Mouse (Mus musculus): ENCODE data around the gene Olfr1312. TPM values are rescaled to one million over a fixed set of nuclear protein-coding genes. Genes with fewer than 3 reads are reported as not detected.

Olfr1312 gene
- polyA plus RNA-seq, 1 experiment from 2014 or later = not detected

Other genes starting within 250 kb of the Olfr1312 start
- not detected in 2 replicates for gene Olfr1303, start 229.9 kb downstream of the Olfr1312 start, polyA plus RNA-seq (2014; fragmentation: Nextera tagmentation; extraction: Ambion mirVana)
- not detected in 2 replicates for gene Olfr1305, start 173.1 kb downstream of the Olfr1312 start, polyA plus RNA-seq (2014; fragmentation: Nextera tagmentation; extraction: Ambion mirVana)
- not detected in 2 replicates for gene Olfr1306, start 134.0 kb downstream of the Olfr1312 start, polyA plus RNA-seq (2014; fragmentation: Nextera tagmentation; extraction: Ambion mirVana)
- gene Olfr1307, start 100.8 kb downstream of the Olfr1312 start, polyA plus RNA-seq (2014; fragmentation: Nextera tagmentation; extraction: Ambion mirVana) = not detected in 2 replicates
- not detected in 2 replicates for gene Olfr1308, start 85.3 kb downstream of the Olfr1312 start, polyA plus RNA-seq (2014; fragmentation: Nextera tagmentation; extraction: Ambion mirVana)
- gene Olfr1309, start 60.0 kb downstream of the Olfr1312 start, polyA plus RNA-seq (2014; fragmentation: Nextera tagmentation; extraction: Ambion mirVana) = not detected in 2 replicates
- not detected in 2 replicates for gene Olfr1310, start 37.5 kb downstream of the Olfr1312 start, polyA plus RNA-seq (2014; fragmentation: Nextera tagmentation; extraction: Ambion mirVana)
- gene Olfr1311, start 25.8 kb downstream of the Olfr1312 start, polyA plus RNA-seq (2014; fragmentation: Nextera tagmentation; extraction: Ambion mirVana) = not detected in 2 replicates
- gene Olfr1313, start 27.6 kb upstream of the Olfr1312 start, polyA plus RNA-seq (2014; fragmentation: Nextera tagmentation; extraction: Ambion mirVana) = not detected in 2 replicates
- not detected in 2 replicates for gene Olfr1314, start 46.5 kb upstream of the Olfr1312 start, polyA plus RNA-seq (2014; fragmentation: Nextera tagmentation; extraction: Ambion mirVana)
- not detected in 2 replicates for gene Olfr1315-ps1, start 65.2 kb upstream of the Olfr1312 start, polyA plus RNA-seq (2014; fragmentation: Nextera tagmentation; extraction: Ambion mirVana)
- not detected in 2 replicates for gene Olfr1316, start 84.7 kb upstream of the Olfr1312 start, polyA plus RNA-seq (2014; fragmentation: Nextera tagmentation; extraction: Ambion mirVana)
- gene Olfr1317, start 90.1 kb upstream of the Olfr1312 start, polyA plus RNA-seq (2014; fragmentation: Nextera tagmentation; extraction: Ambion mirVana) = not detected in 2 replicates
- not detected in 2 replicates for gene Olfr1318, start 104.0 kb upstream of the Olfr1312 start, polyA plus RNA-seq (2014; fragmentation: Nextera tagmentation; extraction: Ambion mirVana)
- gene Lpcat4, start 189.2 kb upstream of the Olfr1312 start, polyA plus RNA-seq (2014; fragmentation: Nextera tagmentation; extraction: Ambion mirVana) = 9.7 and 10.1 TPM in 2 replicates
- gene Nutm1, start 209.1 kb upstream of the Olfr1312 start, polyA plus RNA-seq (2014; fragmentation: Nextera tagmentation; extraction: Ambion mirVana) = 0.05 and 0.07 TPM in 2 replicates
- 148 and 163 TPM in 2 replicates for gene Nop10, start 211.7 kb upstream of the Olfr1312 start, polyA plus RNA-seq (2014; fragmentation: Nextera tagmentation; extraction: Ambion mirVana)
- 13.7 and 14.2 TPM in 2 replicates for gene Slc12a6, start 215.6 kb upstream of the Olfr1312 start, polyA plus RNA-seq (2014; fragmentation: Nextera tagmentation; extraction: Ambion mirVana)
- not detected in 2 replicates for gene Gm21985, start 216.1 kb upstream of the Olfr1312 start, polyA plus RNA-seq (2014; fragmentation: Nextera tagmentation; extraction: Ambion mirVana)